Mouse (Mus musculus): Measurements from ENCODE around the gene Hivep3. TPM values are rescaled to one million over a fixed set of nuclear protein-coding genes. Genes with fewer than 3 reads are reported as not detected.
A peak's percentile ranks its signal among the peaks of the same experiment; 100 is the strongest.

Hivep3 gene
- polyA plus RNA-seq (2014; fragmentation: Nextera tagmentation; extraction: Ambion mirVana), result 5.6 and 6.2 TPM in 2 replicates

DNA sequence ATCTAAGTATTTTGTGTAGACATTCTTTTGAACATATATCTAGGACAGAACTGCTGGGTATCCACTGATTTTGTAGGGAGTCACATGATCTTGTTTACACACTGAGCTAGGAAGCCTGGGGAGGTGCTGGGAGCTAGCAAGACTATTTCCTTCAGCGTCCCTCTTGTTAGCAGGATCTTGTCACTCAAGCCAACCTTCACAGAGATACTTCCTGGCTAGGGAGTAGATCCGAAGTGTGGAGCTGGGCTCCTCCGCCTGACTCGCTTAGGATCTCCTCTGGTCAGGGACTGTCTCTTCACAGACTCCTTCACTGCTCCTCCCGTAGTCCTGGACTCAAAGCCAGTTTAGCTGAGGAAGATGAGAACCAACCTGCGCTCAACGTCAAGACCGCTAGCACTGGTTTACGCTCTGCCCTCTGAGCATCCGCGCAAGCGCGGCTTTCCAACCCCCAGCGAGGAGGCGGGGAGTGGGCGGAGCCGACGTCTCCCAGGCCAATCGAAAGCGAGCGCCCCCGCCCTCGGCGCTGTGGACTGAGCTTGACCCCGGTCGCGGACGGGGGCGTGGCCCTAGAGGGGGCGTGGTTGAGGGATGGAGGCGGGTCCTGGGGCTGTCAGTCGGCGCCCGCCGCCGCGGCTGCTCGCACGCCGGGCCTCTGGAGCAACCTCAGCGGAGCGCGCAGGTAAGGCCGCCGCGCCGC is at the start of gene Hivep3:
TSS of gene Hivep3 (plus strand) at position 601 of the 697 bp plus-strand sequence.
- Histone ChIP-seq H3K4me3 (ENCODE audit: low read depth, low read length) (peak within 1 kb of the TSS; percentile 72), H3K9ac (ENCODE audit: low read length) (peak within 1 kb of the TSS; percentile 45), H3K27ac (ENCODE audit: low read depth) (peak within 1 kb of the TSS; percentile 62; the same call in 1 of the 2 replicates), H3K36me3 (ENCODE audit: control insufficient read depth, insufficient read depth, low read length) (no peaks in the 10 kb centered on the region), H3K4me1 (replicated peaks; ENCODE audit: control insufficient read depth, insufficient read depth, low read length) (peaks cover under 1% of the 10 kb centered on the region; the same call in 1 of the 2 replicates), H3K27me3 (replicated peaks; ENCODE audit: control insufficient read depth, insufficient read depth, low read length) (peaks cover 13% of the 10 kb centered on the region), H3K9me3 (ENCODE audit: control insufficient read depth, low read length) (no peaks in the 10 kb centered on the region), H3K4me2 (ENCODE audit: low read length) (peak within 1 kb of the TSS; percentile 98)
- ATAC-seq (replicated peaks; ENCODE audit: low FRiP score, low TSS enrichment, low read depth) (peak; percentile 98), DNase-seq (ENCODE audit: low spot score) (peak; percentile 100)
- WGBS, result under 1% methylated on average over 42 of the region's 47 CpGs

DNA sequence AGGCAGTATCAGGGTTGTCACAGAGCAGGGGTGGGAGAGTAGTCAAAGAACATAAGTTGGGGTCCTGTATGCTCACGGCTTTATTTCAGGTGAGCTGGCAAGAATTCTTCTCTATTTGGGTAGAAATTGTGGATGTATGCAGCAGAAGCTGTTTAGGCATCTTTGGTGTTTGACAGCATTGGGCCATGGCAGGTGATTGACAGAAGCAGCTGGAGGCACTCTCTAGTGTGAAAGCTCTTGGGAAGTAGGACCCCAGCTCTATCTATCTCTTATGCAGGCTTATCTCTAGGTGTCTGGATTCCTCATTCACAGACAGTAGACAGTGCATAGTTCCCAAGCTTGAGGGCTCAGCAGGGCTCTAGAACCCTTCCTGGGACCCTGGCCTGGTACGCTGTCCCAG is 47.8 kb upstream of the Hivep3 start:
- no peak for ATAC-seq (replicated peaks; ENCODE audit: low FRiP score, low TSS enrichment, low read depth)
- Histone ChIP-seq H3K4me2 (ENCODE audit: low read length) (no peak overlapping the region), H3K4me3 (ENCODE audit: low read depth, low read length) (no peak overlapping the region), H3K27me3 (replicated peaks; ENCODE audit: control insufficient read depth, insufficient read depth, low read length) (no peaks in the 10 kb centered on the region), H3K36me3 (ENCODE audit: control insufficient read depth, insufficient read depth, low read length) (no peaks in the 10 kb centered on the region), H3K27ac (ENCODE audit: low read depth) (no peak overlapping the region), H3K4me1 (replicated peaks; ENCODE audit: control insufficient read depth, insufficient read depth, low read length) (no peaks in the 10 kb centered on the region), H3K9ac (ENCODE audit: low read length) (no peak overlapping the region), H3K9me3 (ENCODE audit: control insufficient read depth, low read length) (no peaks in the 10 kb centered on the region)
- 84% methylated on average over 2 of the region's 2 CpGs for WGBS
- DNase-seq (ENCODE audit: low spot score), result no peak

GRCm38 (mm10) chr4:119698339-119698738 is 35.2 kb upstream of the Hivep3 start:
- DNase-seq (ENCODE audit: low spot score) (no peak), ATAC-seq (replicated peaks; ENCODE audit: low FRiP score, low TSS enrichment, low read depth) (no peak)
- H3K27ac ChIP-seq (ENCODE audit: low read depth), result no peak overlapping the region
- H3K4me1 ChIP-seq (replicated peaks; ENCODE audit: control insufficient read depth, insufficient read depth, low read length), result no peaks in the 10 kb centered on the region
- no peak overlapping the region for H3K9ac ChIP-seq (ENCODE audit: low read length)
- no peaks in the 10 kb centered on the region for H3K36me3 ChIP-seq (ENCODE audit: control insufficient read depth, insufficient read depth, low read length)
- WGBS, result 52% methylated on average over 2 of the region's 2 CpGs
- H3K4me2 ChIP-seq (ENCODE audit: low read length), result no peak overlapping the region
- H3K27me3 ChIP-seq (replicated peaks; ENCODE audit: control insufficient read depth, insufficient read depth, low read length), result no peaks in the 10 kb centered on the region
- H3K4me3 ChIP-seq (ENCODE audit: low read depth, low read length), result no peak overlapping the region
- H3K9me3 ChIP-seq (ENCODE audit: control insufficient read depth, low read length), result no peaks in the 10 kb centered on the region

DNA sequence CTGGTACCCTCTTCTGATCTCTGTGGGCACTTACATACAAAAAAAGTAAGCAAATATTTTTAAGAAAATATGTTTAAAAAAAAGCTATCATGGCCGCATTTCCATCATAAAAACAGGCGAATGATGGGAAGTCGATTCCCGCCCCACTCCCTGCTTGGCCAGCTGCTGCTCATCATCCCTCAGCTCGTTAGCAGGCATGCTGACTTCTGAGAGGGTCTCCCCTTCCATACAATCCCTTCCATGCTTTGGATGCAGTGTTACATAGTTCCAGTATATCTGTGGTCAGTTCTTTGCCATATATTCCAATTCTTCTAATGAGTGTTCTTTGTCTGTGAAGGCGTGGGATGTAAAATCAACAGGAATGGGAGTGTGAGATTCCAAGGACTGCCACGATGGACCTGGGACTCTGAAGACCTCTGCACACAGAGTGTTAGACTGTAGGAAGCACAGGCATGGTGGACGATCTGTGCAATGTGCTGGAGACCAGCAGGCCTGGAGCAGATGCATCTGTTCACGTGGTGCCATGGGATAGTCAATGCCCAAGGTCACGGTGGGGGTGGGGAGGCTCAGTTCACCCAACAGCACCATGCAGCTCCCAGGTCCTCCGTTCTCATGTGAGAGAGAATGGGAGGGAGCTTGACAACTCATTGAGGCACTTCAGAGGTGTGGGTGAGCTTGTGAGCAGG is 32.2 kb upstream of the Hivep3 start:
- Histone ChIP-seq H3K9me3 (ENCODE audit: control insufficient read depth, low read length) (no peaks in the 10 kb centered on the region), H3K27me3 (replicated peaks; ENCODE audit: control insufficient read depth, insufficient read depth, low read length) (no peaks in the 10 kb centered on the region), H3K9ac (ENCODE audit: low read length) (no peak overlapping the region), H3K27ac (ENCODE audit: low read depth) (no peak overlapping the region), H3K4me2 (ENCODE audit: low read length) (no peak overlapping the region), H3K36me3 (ENCODE audit: control insufficient read depth, insufficient read depth, low read length) (no peaks in the 10 kb centered on the region), H3K4me1 (replicated peaks; ENCODE audit: control insufficient read depth, insufficient read depth, low read length) (no peaks in the 10 kb centered on the region), H3K4me3 (ENCODE audit: low read depth, low read length) (no peak overlapping the region)
- WGBS, result 88% methylated on average over 11 of the region's 11 CpGs
- no peak for DNase-seq (ENCODE audit: low spot score)
- ATAC-seq (replicated peaks; ENCODE audit: low FRiP score, low TSS enrichment, low read depth), result no peak

DNA sequence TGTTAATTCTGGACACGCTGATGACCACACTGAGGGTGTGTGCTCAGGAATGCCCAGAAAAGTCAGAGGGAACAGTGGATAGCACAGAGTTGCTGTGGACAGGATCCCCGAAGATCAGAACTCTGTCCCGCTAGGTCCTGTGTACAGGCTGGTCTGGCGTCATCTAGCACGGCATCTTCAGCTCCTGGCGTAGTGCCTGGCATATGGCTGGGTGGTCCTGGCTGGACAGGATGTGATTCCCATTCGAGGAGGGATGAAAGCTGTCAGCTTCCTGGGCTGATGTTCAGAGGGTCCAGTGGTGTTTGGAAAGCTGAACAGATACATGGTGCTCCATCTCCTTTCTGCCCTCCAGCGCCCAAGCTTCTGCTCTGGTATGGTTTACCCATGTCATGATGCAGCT is 29.6 kb upstream of the Hivep3 start:
- ATAC-seq (replicated peaks; ENCODE audit: low FRiP score, low TSS enrichment, low read depth) (no peak), DNase-seq (ENCODE audit: low spot score) (no peak)
- Histone ChIP-seq H3K27ac (ENCODE audit: low read depth) (no peak overlapping the region), H3K36me3 (ENCODE audit: control insufficient read depth, insufficient read depth, low read length) (no peaks in the 10 kb centered on the region), H3K4me3 (ENCODE audit: low read depth, low read length) (no peak overlapping the region), H3K4me1 (replicated peaks; ENCODE audit: control insufficient read depth, insufficient read depth, low read length) (no peaks in the 10 kb centered on the region), H3K9me3 (ENCODE audit: control insufficient read depth, low read length) (no peaks in the 10 kb centered on the region), H3K27me3 (replicated peaks; ENCODE audit: control insufficient read depth, insufficient read depth, low read length) (no peaks in the 10 kb centered on the region), H3K4me2 (ENCODE audit: low read length) (no peak overlapping the region), H3K9ac (ENCODE audit: low read length) (no peak overlapping the region)
- WGBS, result 78% methylated on average over 8 of the region's 8 CpGs

- Histone ChIP-seq H3K36me3 (ENCODE audit: control insufficient read depth, insufficient read depth, low read length) (no peaks in the 10 kb centered on the region), H3K27me3 (replicated peaks; ENCODE audit: control insufficient read depth, insufficient read depth, low read length) (no peaks in the 10 kb centered on the region), H3K9me3 (ENCODE audit: control insufficient read depth, low read length) (no peaks in the 10 kb centered on the region), H3K4me3 (ENCODE audit: low read depth, low read length) (no peak overlapping the region), H3K4me1 (replicated peaks; ENCODE audit: control insufficient read depth, insufficient read depth, low read length) (no peaks in the 10 kb centered on the region), H3K27ac (ENCODE audit: low read depth) (no peak overlapping the region), H3K9ac (ENCODE audit: low read length) (no peak overlapping the region), H3K4me2 (ENCODE audit: low read length) (no peak overlapping the region)
- ATAC-seq (replicated peaks; ENCODE audit: low FRiP score, low TSS enrichment, low read depth) (no peak), DNase-seq (ENCODE audit: low spot score) (no peak)
- 60% methylated on average over 5 of the region's 5 CpGs for WGBS
Observed at GRCm38 (mm10) chr4:119707326-119707725, 26.3 kb upstream of the Hivep3 start.

- Histone ChIP-seq H3K9ac (ENCODE audit: low read length) (no peak overlapping the region), H3K4me3 (ENCODE audit: low read depth, low read length) (no peak overlapping the region), H3K4me2 (ENCODE audit: low read length) (no peak overlapping the region), H3K27me3 (replicated peaks; ENCODE audit: control insufficient read depth, insufficient read depth, low read length) (no peaks in the 10 kb centered on the region), H3K36me3 (ENCODE audit: control insufficient read depth, insufficient read depth, low read length) (no peaks in the 10 kb centered on the region), H3K27ac (ENCODE audit: low read depth) (no peak overlapping the region), H3K9me3 (ENCODE audit: control insufficient read depth, low read length) (no peaks in the 10 kb centered on the region), H3K4me1 (replicated peaks; ENCODE audit: control insufficient read depth, insufficient read depth, low read length) (no peaks in the 10 kb centered on the region)
- 41% methylated on average over 3 of the region's 3 CpGs for WGBS
- ATAC-seq (replicated peaks; ENCODE audit: low FRiP score, low TSS enrichment, low read depth), result no peak
- DNase-seq (ENCODE audit: low spot score), result no peak
Observed at GRCm38 (mm10) chr4:119707751-119708150, 25.8 kb upstream of the Hivep3 start.

DNA sequence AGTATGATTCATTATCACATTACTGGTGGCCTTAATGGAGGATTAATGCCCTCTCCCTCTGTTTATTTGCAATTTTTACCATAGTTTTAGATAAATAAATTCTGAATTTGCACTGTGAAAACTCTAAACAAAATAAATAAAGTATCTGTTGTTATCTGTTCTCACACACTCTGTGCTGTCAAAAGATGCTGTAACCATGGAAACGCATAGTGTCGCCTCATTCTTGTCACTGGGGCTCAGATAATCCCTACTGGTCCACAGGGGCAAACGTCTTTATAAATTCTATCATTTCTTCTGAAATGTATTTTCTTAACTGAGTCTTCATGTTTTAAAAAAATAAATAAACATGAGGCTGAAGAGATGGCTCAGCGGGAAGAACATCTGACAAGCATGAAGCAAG is 23.4 kb upstream of the Hivep3 start:
- Histone ChIP-seq H3K4me2 (ENCODE audit: low read length) (no peak overlapping the region), H3K9ac (ENCODE audit: low read length) (no peak overlapping the region), H3K36me3 (ENCODE audit: control insufficient read depth, insufficient read depth, low read length) (no peaks in the 10 kb centered on the region), H3K27me3 (replicated peaks; ENCODE audit: control insufficient read depth, insufficient read depth, low read length) (no peaks in the 10 kb centered on the region), H3K4me1 (replicated peaks; ENCODE audit: control insufficient read depth, insufficient read depth, low read length) (no peaks in the 10 kb centered on the region), H3K4me3 (ENCODE audit: low read depth, low read length) (no peak overlapping the region), H3K27ac (ENCODE audit: low read depth) (no peak overlapping the region), H3K9me3 (ENCODE audit: control insufficient read depth, low read length) (no peaks in the 10 kb centered on the region)
- ATAC-seq (replicated peaks; ENCODE audit: low FRiP score, low TSS enrichment, low read depth), result no peak
- WGBS, result 75% methylated on average over 4 of the region's 4 CpGs
- DNase-seq (ENCODE audit: low spot score), result no peak

- Histone ChIP-seq H3K9me3 (ENCODE audit: control insufficient read depth, low read length) (no peaks in the 10 kb centered on the region), H3K27me3 (replicated peaks; ENCODE audit: control insufficient read depth, insufficient read depth, low read length) (no peaks in the 10 kb centered on the region), H3K4me3 (ENCODE audit: low read depth, low read length) (no peak overlapping the region), H3K27ac (ENCODE audit: low read depth) (no peak overlapping the region), H3K4me2 (ENCODE audit: low read length) (no peak overlapping the region), H3K36me3 (ENCODE audit: control insufficient read depth, insufficient read depth, low read length) (no peaks in the 10 kb centered on the region), H3K4me1 (replicated peaks; ENCODE audit: control insufficient read depth, insufficient read depth, low read length) (no peaks in the 10 kb centered on the region), H3K9ac (ENCODE audit: low read length) (no peak overlapping the region)
- ATAC-seq (replicated peaks; ENCODE audit: low FRiP score, low TSS enrichment, low read depth) (no peak), DNase-seq (ENCODE audit: low spot score) (no peak)
- 83% methylated on average over 11 of the region's 11 CpGs for WGBS
Observed at GRCm38 (mm10) chr4:119717443-119717842, 16.1 kb upstream of the Hivep3 start.
